Mouse (Mus musculus): ENCODE measurements around the gene Cdkn1c. TPM values are rescaled to one million over a fixed set of nuclear protein-coding genes. Genes with fewer than 3 reads are reported as not detected.

Gene Cdkn1c
- polyA plus RNA-seq, 1 experiment from 2014 or later = 267 TPM

DNA sequence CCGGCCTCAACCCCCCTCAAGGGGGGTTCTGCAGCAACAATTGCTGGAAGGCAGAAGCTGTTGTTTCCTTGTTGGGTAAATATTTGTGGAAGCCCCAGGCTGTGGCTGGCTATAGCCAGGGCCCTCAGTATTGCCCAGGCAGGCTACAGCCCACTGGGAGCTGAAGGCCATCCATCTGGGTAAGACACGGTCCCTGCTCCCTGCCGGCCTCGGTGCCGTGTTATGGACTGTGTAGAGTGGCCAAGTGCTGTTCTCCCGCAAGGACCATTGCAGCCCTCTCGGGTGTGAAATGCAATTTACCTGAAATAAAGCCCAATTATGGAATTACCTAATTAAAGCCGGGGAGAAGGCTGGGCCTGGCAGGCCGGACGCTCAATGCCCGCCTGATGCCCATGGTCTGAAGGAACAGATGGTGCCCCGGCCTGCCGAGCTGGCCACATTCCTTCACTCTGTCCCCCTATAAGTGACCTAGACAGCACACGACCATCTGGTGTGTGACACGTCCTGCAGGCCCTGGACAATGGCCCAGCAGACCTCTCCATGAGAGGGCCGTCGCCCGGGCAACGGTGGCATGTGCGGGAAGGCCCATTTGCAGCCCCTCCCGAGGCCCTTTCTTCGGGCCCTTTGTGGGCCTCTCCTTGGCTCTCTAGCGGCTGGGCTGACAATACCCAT lies 32.6 kb downstream of the Cdkn1c start:
- Histone ChIP-seq H3K27ac (replicated peaks) (no peak overlapping the region; the same call in 1 of the 2 replicates), H3K27me3 (no peaks in the 10 kb centered on the region), H3K9me3 (no peaks in the 10 kb centered on the region), H3K9ac (no peak overlapping the region), H3K4me1 (replicated peaks) (peaks cover 23% of the 10 kb centered on the region), H3K36me3 (no peaks in the 10 kb centered on the region), H3K4me2 (no peak overlapping the region), H3K4me3 (no peak overlapping the region)
- ATAC-seq (ENCODE audit: low FRiP score, low read depth) = peak; percentile 91
- 16% methylated on average over 23 of the region's 23 CpGs for WGBS

DNA sequence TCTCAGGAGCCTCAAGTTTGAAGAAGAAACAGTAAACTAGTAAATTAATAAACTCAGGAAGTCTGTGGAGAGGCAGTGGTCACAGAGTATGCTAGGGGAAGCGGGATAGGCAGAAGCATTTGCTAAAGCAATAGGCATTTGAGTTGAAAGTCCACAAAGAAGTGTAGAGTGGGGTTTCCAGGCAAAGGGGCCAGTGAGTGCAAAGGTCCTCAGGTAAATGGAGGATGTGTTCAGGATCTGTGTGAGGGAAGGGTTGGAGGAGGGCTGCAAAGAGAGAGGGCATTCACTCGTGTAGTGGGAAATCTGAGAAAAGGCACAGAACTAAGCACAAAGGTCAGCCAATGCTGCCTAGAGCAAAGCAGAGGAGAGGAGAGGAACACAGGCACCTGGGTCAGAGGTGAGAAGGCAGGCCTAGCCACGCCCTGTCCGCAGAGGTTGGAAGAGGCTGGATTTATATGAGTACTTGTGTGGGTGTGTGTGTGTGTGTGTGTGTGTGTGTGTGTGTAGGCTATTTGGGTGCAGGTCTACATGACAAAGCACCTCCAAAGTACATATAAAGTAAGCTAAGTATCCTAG lies 41.2 kb downstream of the Cdkn1c start:
- Histone ChIP-seq H3K36me3 (no peaks in the 10 kb centered on the region), H3K4me2 (no peak overlapping the region), H3K27ac (replicated peaks) (no peak overlapping the region), H3K9ac (no peak overlapping the region), H3K27me3 (no peaks in the 10 kb centered on the region), H3K4me3 (no peak overlapping the region), H3K4me1 (replicated peaks) (no peaks in the 10 kb centered on the region), H3K9me3 (no peaks in the 10 kb centered on the region)
- 83% methylated on average over 4 of the region's 4 CpGs for WGBS
- ATAC-seq (ENCODE audit: low FRiP score, low read depth) = no peak

DNA sequence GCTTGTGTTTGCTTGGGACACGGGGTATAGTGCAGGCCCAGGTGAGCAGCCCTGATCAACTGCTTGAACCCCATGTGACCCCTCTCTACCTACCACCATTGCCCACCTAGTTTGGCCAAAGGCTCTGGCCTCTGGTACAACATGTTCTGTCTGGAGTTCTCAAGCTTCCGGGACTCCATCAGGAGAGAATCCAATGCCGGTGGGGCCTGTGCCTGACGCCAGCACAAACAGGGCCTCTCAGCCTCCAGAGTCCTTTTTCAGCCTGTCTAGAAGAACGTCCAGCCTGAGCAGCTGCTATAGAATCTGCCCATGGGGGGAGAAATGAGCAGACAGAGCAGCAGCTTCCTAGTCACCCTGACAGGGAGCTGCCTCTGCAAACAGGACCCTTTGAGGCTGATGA lies 43.0 kb downstream of the Cdkn1c start:
- Histone ChIP-seq H3K4me3 (no peak overlapping the region), H3K27ac (replicated peaks) (no peak overlapping the region), H3K9ac (no peak overlapping the region), H3K4me1 (replicated peaks) (no peaks in the 10 kb centered on the region), H3K27me3 (no peaks in the 10 kb centered on the region), H3K4me2 (no peak overlapping the region), H3K9me3 (no peaks in the 10 kb centered on the region), H3K36me3 (no peaks in the 10 kb centered on the region)
- 61% methylated on average over 5 of the region's 5 CpGs for WGBS
- no peak for ATAC-seq (ENCODE audit: low FRiP score, low read depth)

DNA sequence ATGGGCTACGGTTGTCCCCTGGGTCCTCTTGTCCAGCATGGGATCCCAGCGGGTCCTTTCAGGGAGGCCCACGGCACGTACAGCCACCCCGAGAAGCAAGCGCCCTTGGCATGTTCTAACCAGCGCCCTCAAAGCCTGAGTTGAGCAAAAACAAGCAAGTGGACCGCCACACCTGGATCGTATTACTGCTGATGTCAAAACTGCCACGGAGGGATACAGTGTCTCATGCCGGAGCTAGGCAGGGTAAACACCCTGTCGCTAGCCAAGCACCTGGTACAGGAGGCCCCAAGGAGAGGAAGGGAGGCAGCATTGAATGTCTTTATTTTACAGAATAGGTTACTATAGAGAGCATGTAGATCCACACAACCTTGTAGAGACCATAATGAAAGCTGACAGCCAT lies 44.4 kb downstream of the Cdkn1c start:
- no peak for ATAC-seq (ENCODE audit: low FRiP score, low read depth)
- Histone ChIP-seq H3K4me3 (no peak overlapping the region), H3K9me3 (no peaks in the 10 kb centered on the region), H3K9ac (no peak overlapping the region), H3K36me3 (no peaks in the 10 kb centered on the region), H3K4me2 (no peak overlapping the region), H3K27me3 (no peaks in the 10 kb centered on the region), H3K27ac (replicated peaks) (no peak overlapping the region), H3K4me1 (replicated peaks) (no peaks in the 10 kb centered on the region)
- WGBS = 88% methylated on average over 12 of the region's 12 CpGs

DNA sequence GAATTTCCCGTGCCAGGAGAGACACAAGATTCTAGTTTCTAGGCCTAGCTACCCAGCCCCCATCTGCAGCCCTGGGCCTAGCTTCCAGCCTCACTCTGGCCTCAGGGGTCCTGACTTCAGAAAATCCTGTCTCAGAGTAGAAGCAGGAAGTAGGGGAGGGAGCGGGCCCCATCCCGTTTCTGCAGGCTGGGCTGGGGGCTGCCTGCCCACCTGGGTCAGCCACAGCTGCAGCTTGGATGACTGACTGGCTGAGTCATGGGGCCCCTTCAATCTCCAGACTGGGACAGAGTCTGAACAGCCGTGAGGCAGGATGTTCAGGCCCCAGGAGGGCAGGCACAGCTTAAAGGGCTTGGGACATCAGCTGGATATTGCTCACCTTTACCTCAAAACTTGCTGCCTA lies 45.8 kb downstream of the Cdkn1c start:
- Histone ChIP-seq H3K9me3 (no peaks in the 10 kb centered on the region), H3K9ac (no peak overlapping the region), H3K27me3 (no peaks in the 10 kb centered on the region), H3K27ac (replicated peaks) (no peak overlapping the region), H3K4me3 (no peak overlapping the region), H3K4me1 (replicated peaks) (no peaks in the 10 kb centered on the region), H3K36me3 (no peaks in the 10 kb centered on the region), H3K4me2 (no peak overlapping the region)
- no peak for ATAC-seq (ENCODE audit: low FRiP score, low read depth)
- 58% methylated on average over 4 of the region's 4 CpGs for WGBS

DNA sequence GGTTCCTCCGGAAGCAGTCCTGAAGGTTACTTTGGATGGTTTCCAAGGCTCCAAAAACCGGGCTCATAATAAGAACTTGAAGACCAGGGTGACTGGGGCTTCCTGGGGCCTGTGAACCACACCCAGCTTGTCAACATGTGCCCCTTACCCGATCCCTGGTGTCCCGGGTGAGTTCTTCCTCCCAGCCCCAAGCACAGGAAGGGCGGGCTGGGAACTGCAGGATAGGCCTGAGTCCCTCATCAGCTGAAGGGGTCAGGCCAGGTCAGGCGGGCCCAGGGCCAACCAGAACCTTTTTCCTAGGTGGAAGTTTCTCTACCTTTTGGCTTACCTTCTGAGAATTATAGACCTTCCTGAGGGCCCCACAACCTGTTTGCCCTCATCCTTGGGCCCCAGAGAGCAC lies 48.2 kb downstream of the Cdkn1c start:
- Histone ChIP-seq H3K9me3 (no peaks in the 10 kb centered on the region), H3K4me2 (no peak overlapping the region)
- WGBS = 81% methylated on average over 6 of the region's 6 CpGs

DNA sequence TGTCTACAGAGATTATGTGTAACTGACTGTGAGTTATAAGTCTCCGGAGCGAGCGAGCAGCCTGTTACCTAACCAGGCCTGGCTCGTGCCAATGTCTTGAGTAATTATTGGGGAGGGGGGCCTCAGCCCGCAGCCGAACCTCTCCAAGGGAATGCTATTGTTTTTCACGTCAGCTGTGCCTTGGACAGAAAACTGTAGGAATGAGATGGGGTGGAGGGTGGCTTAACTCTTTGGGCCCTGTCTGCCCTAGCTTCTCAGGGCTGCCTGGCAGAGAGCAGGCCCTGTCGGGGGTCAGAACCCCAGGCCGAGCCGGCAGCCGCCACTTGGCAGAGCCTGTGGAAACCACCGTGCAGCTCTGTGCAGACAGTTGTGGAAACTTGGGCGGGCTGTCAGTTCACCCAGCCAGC lies 52.2 kb downstream of the Cdkn1c start:
- H3K27ac ChIP-seq (replicated peaks) = no peak overlapping the region
- 35% methylated on average over 13 of the region's 13 CpGs for WGBS

More for the DNA sequence above, 48.2 kb downstream of the Cdkn1c start:
- no peak overlapping the region for H3K9ac ChIP-seq
- H3K4me1 ChIP-seq (replicated peaks) = peaks cover 15% of the 10 kb centered on the region
- no peak overlapping the region for H3K27ac ChIP-seq (replicated peaks)
- no peaks in the 10 kb centered on the region for H3K36me3 ChIP-seq
- no peak overlapping the region for H3K4me3 ChIP-seq
- no peaks in the 10 kb centered on the region for H3K27me3 ChIP-seq
- no peak for ATAC-seq (ENCODE audit: low FRiP score, low read depth)

More for the DNA sequence above, 52.2 kb downstream of the Cdkn1c start:
- no peaks in the 10 kb centered on the region for H3K36me3 ChIP-seq
- ATAC-seq (ENCODE audit: low FRiP score, low read depth) = peak; percentile 34; the same call in 1 of the 2 replicates
- H3K9me3 ChIP-seq = no peaks in the 10 kb centered on the region
- H3K4me3 ChIP-seq = no peak overlapping the region
- H3K27me3 ChIP-seq = no peaks in the 10 kb centered on the region
- H3K9ac ChIP-seq = no peak overlapping the region
- H3K4me1 ChIP-seq (replicated peaks) = peaks cover 15% of the 10 kb centered on the region
- no peak overlapping the region for H3K4me2 ChIP-seq

Other genes with a start within 250 kb of the Cdkn1c start
- 0.75 and 1.7 TPM in 2 replicates for gene Slc22a18, start 12.7 kb upstream of the Cdkn1c start, polyA plus RNA-seq (2015; fragmentation: Nextera tagmentation; extraction: Ambion mirVana)
- gene Phlda2, start 42.1 kb upstream of the Cdkn1c start, polyA plus RNA-seq (2015; fragmentation: Nextera tagmentation; extraction: Ambion mirVana) = 0.54 and 1.2 TPM in 2 replicates
- 317 and 322 TPM in 2 replicates for gene Nap1l4, start 88.1 kb upstream of the Cdkn1c start, polyA plus RNA-seq (2015; fragmentation: Nextera tagmentation; extraction: Ambion mirVana)
- gene Cars, start 139.0 kb upstream of the Cdkn1c start, polyA plus RNA-seq (2015; fragmentation: Nextera tagmentation; extraction: Ambion mirVana) = 67.9 and 71.6 TPM in 2 replicates
- gene Tnfrsf26, start 167.7 kb upstream of the Cdkn1c start, polyA plus RNA-seq (2015; fragmentation: Nextera tagmentation; extraction: Ambion mirVana) = 0.25 and 0.27 TPM in 2 replicates
- gene Tnfrsf22, start 188.6 kb upstream of the Cdkn1c start, polyA plus RNA-seq (2015; fragmentation: Nextera tagmentation; extraction: Ambion mirVana) = 4.9 and 5.1 TPM in 2 replicates
- 0.90 and 1.6 TPM in 2 replicates for gene Tnfrsf23, start 224.8 kb upstream of the Cdkn1c start, polyA plus RNA-seq (2015; fragmentation: Nextera tagmentation; extraction: Ambion mirVana)